Mouse (Mus musculus) T-helper 2 cell (primary cell): ENCODE results near the gene Ube2b.

Experiments used
- in situ Hi-C: fragments of 300-600 bp; cut with MboI, MseI; formaldehyde crosslinking; loops from one replicate; pipeline ENCODE4 v1.15.1; 2025; ENCODE audit warnings: high pct_unique_total_duplicates

Ube2b gene

DNA sequence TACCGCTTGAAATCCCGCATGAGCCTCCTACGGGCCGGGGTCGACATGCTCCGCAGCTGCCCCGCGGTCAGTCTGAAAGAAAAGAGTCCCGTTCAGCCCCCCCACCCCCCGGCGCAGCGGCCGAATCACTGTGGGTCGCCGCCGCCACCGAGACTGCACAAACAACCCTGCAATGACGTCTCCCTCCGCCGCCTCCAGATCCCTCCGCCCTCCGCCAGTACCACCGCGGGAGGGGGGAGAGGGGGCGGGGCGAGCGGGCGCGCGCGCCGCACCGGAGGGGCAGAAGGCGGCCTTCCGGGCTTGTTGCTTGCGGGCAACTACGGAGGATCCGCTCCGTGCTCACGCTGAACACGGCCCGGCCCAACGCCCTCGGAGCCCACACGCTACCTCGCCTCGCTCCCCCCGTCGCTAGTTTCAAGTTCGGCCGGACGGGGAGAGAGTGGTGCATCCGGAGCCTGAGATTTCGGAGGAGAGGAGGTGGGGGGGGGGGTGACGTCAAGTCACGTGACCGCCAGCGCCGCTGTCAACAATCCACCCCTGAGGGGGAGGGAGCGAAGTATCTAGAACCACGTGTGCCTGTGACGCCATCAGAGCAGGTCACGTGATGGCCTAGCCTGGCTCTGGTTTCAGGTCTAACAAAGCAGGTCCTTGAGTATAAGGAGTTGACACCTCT is at the start of gene Ube2b:
Ube2b (minus strand) TSS at position 473 of the 673 bp plus-strand sequence.
- in situ Hi-C loops: no loop called here

DNA sequence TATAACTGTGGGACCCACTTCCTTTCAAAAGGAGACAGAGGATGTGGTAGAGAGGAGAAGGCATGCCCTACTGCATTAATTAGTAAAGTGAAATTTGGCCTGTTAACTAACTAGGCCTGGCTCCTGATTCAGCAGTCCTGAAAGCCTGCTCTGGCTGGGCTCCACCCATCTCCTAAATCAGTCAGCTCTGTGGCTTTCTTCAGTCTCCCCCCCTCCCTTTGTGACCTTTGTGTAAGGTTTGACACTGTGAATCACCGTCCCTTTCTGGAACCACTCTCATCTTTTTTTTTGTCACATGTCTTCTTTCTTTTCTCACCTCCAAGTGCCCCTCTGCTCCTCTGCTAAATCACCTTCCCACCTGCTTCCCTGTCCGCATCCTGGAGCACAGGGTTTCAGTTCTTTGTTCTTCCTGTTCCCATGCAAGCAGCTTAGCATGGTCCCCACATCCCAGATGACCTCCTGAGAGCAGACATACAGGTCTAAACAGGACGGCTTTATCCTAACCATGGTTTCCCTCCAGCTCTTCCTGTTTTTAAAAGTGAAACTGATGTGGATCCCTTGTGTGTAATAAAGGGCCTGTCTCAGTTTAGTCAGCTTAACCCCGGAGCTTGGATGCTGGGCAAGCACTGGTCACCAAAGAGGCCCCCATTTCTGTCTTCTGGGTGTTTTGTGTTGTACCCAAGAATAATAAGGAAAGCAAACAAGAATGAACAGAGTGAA is 46.0 kb upstream of the Ube2b start:
- in situ Hi-C loops: no loop called here

DNA sequence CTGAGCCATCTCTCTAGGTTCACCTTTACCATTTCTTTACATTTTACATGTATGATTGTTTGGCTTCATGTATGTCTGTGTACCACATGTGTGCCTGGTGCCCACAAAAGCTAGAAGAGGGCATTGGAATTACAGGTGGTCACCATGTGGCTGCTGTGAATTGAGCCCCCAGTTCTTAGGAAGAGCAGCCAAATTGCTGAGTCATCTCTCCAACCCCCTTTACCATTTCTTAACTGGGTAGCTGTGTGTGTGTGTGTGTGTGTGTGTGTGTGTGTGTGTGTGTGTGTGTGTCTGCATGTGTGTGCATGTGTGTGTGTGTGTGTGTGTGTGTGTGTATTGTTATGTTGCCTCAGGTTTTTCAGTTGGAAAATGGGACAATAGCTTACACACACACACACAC is 43.6 kb upstream of the Ube2b start:
- in situ Hi-C loops: no loop called here

DNA sequence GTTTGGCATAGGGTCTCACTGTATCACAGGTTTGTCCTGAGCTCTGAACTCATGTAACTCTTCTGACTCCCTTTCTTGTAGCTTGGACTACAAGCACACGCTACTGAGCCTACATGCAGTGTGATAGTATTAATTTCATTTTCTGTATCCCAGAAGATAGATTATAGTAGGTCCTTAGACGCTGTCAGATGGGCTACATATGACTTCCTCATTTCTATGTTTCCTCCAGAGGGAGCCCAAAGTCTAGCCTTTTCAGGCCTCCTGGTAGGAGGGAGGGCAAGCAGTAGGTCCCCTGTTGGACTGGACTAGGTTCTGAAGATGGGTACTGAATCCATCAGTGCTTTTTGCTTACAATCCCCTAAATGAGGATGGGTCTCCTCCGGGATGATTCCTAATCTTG is 42.7 kb upstream of the Ube2b start:
- in situ Hi-C loops: no loop called here

DNA sequence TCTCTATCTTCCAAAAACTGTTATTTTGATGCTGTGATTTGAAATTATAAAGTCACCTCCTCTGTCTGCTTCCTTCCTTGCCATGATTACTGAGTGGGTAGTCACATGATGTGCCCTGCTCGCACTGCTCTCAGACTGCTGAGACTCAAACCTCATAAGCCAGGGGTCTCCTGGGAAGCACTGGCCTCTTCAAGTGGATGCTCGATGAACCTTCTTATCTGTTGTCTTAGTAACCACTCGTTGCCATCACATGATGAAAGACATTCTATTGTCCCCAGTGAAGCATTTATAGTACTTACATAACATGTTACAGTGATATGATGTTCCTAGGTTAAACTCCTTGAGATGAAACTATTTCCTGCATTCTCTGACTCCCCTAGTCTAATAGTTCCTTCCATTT is 37.1 kb upstream of the Ube2b start:
- in situ Hi-C loops: no loop called here

DNA sequence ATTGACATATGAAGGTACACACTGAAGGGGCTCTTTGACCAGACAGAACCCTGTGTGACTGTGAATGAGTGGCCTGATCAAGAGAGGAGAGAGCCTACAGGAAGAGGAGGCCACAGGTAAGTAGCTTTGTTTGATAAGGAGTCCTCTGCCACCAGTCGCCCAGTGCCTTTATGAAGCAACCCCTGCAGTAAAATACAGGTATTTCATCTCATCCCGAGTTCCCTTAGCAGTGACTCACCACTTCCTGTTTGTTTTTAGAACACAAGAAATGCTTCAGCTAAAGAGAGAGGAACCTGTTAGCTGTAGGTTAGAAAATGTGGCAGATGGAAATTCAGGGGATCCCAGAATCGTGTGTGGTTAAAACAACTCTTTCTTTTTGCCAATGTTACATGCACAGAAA is 35.3 kb upstream of the Ube2b start:
- in situ Hi-C loops: no loop called here

DNA sequence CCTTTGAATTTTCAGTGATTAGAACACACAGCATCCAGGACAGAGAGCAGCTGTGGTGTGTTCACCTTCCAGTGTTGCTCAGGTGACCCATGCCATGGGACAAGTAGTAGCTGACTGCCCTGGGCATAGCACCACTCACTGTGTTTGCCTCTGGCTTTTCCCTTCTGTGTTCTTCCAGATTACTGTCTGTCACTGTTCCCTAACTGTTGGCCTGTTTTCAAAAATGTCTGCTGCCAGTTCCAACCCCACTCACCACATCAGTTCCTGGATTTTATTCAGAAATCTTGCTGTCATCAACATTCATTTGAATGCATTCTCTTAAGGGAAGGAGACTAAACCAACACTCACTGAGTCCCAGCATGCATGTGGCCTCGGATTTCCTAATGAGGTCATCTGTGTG is 33.4 kb upstream of the Ube2b start:
- in situ Hi-C loops: no loop called here

DNA sequence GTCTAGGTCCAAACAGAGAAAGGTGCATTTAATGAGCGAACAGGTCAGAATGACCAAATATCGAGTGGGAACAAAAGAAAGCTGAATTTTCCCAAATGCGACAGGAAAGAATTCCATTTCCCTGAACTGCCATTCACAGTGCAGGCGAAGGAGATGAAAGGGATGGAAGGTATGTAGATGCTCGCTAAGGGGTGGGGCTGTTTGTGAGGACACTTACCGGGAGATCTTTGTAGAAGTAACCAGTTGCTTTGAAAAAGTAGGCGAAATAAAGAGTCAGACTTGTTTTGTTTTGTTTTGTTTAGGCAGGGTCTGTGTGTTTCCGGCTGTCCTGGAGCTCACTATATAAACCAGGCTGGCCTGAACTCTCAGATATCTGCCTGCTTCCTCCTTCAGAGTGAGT is 31.8 kb upstream of the Ube2b start:
- in situ Hi-C loops: no loop called here

DNA sequence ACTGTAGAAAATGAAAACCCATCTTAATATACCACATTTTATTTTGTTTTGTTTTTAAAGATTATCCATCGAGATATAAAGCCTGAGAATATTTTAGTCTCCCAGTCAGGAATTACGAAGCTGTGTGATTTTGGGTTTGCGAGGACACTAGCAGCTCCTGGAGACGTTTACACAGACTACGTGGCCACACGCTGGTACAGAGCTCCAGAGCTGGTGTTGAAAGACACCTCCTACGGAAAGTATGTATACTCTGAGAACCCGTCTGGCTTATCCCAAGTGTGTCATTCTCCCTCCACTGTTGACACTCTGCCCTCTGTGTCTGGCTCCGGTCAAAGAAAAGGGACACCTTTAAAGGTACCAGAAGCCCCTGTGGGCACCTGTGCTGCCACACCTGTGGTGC is 17.7 kb upstream of the Ube2b start:
- in situ Hi-C loops: no loop called here

DNA sequence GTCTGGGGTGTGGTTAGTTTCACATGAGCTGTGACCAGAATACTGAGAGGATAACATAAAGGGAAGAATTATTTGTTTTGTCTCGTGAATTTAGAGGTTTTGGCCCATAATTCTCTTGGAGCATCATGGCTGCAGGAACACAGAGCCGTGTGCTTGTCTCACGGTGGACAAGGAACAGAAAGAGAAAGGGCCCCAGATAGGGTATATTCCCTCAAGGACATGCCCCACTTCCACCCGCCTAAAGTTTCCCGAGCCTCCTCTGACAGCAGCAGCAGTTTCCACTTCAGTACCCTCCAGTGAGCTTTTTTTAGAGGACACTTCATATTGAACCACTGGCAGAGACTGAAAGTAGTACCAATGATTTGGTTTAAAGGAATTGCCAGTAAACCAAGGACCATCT is 11.0 kb upstream of the Ube2b start:
- in situ Hi-C loops: no loop called here

DNA sequence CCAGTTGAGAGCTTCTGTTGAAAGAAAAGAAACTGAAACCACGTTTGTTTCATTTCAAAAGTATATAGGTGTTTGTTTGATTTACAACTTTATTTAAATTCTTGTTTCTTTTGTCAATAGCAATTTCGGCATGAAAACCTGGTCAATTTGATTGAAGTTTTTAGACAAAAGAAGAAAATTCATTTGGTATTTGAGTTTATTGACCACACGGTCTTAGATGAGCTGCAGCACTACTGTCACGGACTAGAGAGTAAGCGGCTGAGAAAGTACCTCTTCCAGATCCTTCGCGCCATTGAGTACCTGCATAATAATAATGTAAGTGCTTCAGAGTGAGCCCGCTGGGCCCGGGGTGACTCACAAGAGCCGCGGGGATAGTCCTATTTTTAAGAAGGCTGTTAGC is 10.4 kb upstream of the Ube2b start:
- in situ Hi-C loops: no loop called here

DNA sequence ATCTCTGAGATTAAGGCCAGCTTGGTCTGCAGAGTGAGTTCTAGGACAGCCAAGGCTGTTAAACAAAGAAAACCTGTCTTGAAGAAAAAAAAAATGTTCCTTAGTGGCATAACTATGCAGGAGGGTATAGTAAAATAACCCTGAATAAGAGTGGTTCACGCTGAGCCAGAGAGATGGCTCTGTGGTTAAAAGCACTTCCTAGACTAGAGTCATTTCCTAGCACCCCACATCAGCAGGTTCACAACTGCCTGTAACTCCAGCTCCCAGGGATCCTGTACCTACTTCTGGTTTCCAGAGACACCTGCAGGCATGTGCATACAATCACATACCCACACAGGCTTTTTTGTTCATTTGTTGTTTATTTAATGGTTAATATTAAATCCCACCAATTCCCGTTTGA is 5.0 kb upstream of the Ube2b start:
- in situ Hi-C loops: no loop called here

DNA sequence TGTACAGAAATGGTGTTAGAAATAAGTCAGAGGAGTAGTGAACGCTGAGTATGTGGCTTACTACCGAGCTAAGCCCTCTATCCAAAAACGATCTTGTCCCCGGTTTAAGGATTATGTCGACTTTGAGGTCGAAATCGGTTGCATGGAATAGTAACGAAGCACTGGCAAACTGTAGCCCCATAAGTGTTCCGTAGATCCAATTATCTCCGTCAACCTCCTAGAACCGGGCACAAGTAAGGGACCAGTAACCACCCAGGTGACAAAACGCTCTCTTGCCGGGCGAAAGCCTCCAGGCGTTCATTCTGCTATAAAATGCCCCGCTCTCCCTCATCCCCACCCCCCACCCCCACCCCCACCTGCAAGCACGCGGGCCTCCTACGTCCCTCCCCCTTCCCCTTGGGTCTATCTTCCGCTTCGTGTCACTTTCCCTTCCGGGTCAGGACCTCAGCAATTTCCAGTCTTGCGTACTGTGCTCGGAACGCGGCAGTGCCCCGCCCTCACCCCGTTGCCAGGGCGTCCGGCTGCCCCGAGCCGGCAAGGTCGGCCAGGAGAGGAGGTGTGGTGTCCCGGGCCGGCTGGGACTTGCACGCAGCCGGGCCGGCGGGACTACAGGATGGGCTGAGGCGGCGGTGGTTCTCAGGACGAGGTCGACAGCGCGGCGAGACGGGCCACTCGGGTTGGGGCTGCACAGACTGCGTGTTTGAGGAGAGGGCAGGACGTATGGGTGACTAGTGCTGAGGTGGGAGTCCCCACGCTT is 3.4 kb upstream of the Ube2b start, which contains the start of gene Cdkl3:
Cdkl3 (plus strand) TSS at position 450 of the 757 bp plus-strand sequence.
- in situ Hi-C loops: no loop called here

DNA sequence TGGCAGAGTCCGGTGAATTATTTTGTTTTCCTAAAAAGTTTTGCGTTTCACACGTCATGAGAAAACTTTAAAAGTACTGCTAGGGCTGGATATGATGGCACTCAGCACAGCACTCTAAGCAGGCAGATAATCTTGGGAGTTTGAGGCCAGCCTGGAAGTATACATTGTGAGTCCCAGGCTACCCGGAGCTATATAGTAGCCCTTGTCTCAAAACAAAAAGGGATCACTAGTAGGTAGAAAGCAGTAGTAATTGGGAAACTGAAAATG is 2.9 kb upstream of the Ube2b start:
- in situ Hi-C loops: no loop called here

DNA sequence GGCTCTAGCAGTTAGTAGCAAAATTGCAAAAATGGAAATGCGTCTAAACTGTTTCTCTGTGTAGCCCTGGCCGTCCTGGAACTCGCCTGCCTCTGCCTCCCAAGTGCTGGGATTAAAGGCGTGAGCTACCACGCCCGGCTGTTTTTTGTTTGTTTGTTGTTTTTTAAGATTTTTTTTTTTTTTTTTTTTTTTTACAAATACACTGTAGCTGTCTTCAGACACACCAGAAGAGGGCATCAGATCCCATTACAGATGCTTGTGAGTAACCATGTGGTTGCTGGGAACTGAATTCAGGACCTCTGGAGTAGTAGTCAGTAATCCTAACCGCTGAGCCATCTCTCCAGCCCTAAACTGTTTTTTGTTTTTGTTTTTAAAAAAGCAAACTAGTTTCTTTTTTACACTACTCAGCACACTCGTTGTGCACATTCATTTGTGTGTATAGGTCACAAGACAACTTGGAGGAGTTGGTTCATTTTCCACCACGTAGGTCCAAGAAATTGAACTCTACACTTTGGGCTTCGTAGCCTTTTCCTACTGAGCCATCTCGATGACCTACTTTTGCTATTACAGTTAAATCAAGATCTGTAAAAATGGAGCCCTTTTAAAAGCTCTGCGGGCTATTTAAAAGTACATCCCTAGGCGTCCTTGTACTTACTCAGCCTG is 2.4 kb upstream of the Ube2b start:
- in situ Hi-C loops: no loop called here

DNA sequence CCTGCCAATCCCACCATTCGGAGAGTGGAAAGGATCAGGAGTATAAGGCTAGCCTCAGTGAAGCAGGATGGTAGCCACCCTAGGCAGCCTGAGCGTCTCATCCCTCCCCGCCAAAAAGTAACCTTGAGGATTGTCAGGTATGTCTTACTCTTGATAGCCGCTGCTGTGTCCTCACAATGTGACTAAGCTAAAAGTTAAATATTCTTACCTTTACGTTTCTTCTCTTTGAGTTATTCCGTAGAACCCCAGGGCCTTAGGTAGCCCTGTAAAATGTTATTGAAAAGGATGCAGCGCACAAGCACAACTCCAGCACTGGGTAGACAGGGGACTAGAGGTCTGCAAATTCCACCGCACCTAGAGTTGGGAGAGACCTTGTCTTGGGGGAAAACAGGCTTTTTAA is 1.3 kb upstream of the Ube2b start:
- in situ Hi-C loops: no loop called here

DNA sequence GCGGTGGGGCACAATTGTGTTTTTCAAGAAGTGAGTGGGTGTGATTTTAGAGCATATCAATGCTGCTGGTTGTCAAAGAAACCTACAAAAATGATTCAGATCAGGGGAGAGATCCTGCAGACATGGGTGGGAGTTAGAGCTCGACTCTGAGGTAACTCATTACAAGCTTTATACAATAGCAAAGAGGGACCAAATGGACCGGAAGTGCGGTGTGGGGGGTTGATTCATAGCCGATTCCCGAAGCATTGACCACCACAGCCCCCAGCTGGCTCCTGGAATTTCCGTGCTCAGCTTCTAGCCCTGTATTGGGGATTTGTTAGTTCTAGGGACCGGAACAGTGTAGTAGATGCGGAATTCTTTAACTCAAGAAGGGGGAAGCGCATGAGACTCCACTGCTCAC is 779 bp upstream of the Ube2b start:
- in situ Hi-C loops: no loop called here

DNA sequence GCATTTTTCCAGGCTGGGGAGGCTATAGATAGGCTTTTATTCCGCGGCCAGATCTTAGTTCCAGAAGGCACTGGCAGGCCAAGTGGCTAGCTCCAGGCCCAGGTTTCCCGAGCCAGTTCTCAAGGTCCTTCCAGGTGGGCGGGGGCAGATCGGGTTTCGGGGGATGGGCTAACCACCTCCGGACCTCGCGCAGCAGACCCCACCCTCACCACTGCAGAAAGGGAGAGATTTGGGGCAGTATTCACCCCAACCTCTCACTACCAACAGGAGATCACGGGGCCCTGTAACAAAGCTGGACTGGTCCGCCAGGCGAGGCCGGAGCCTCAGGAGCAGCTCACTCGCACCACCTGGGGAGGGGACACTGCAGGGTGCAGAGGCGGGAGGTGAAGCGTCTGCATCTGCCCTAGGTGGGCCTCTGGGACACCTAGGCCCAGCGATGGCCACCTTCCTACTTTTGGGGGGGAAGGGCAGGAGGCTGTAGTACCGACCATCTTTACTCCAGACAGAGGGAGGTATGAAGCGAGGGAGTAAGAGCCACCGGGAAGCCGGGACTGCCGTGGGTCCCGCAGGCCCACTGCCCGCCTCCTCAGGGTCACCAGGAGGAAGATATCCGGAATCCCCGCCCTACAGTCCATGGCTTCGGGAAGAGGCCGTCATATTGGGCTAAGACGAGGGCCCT is 812 bp downstream of the Ube2b start:
- in situ Hi-C loops: loop anchor here (25.0 kb wide), 1 partner anchor 187 kb away; no protein-coding TSS in a partner anchor

DNA sequence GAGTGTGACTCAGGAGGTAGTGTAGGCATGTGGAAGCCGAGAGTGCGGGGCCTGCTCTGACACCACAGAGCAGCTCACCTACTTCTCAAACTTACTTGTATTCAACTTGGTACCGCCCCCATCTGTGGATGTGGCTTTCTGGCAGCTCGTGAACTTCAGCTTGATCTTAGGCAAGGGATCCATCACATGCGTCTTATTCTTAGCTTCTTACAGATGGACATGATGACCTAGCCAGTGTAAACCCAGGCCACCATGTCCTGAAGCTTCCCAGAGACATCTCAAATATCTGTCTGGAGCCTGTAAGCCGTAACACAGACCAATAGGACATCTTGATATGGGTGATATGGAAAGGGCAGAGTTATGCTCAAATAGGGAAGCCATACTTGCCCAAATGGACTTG is 28.9 kb downstream of the Ube2b start:
- in situ Hi-C loops: no loop called here

DNA sequence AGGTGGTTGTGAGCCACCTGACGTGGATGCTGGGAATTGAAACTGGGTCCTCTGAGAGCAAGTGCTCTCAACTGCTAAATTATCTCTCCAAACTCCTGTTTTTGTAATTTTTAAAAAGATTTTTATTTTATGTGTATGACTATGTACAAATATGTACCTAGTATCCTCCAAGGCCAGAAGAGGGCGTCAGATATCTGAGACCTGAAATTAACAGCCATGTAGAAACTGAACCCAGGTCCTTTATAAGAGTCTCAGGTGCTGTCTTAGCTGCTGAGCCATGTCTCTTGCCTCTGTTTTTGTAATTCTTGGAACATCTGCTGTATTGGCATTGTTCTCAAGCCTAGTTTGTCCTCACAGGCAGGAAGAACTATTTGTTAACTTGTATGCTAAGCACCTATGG is 31.1 kb downstream of the Ube2b start:
- in situ Hi-C loops: loop anchor here (5.0 kb wide), 1 partner anchor 117 kb away; no protein-coding TSS in a partner anchor

DNA sequence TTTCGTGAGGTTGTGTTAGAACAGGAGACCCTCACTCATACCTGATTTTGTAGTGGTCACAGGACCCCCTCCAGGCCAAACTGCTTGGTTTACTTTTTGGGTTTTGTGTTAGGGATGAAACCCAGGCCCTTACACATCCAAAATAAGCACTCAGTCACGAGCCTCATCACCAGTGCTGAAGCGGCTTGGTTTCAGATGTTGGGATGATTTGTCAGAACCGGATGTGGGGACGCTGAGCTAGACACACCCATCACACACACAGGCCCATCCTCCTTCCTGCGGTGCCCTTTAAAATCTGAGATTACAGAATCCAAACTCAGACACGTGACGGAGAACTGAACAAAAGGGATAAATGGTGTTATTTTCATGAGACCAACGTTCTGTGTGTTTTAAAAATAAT is 31.7 kb downstream of the Ube2b start:
- in situ Hi-C loops: loop anchor here (5.0 kb wide), 1 partner anchor 117 kb away; no protein-coding TSS in a partner anchor
